Mouse (Mus musculus): ENCODE data around the gene Exoc6b.

GRCm38 (mm10) chr6:85069023-85069985 lies at the start of gene Exoc6b:
- TF ChIP-seq CTCF (IDR thresholded peaks at IDR 0.05; ENCODE audit: low read depth) (peak; percentile 42), EP300 (optimal IDR thresholded peaks at IDR 0.05) (no peak)

Data from stomach, postnatal 0 days (tissue).